Mouse (Mus musculus) liver, embryonic 12.5 days (tissue): Measurements from ENCODE around the gene AL731706.2. TPM values are rescaled to one million over a fixed set of nuclear protein-coding genes. Genes with fewer than 3 reads are reported as not detected.

ENCODE experiments used
- ATAC-seq: fragments of 200-750 bp; cut with Nextera tagmentation; 2 replicates; pipeline ENCODE4 v1.8.0; 2017; ENCODE audit warnings: moderate number of reproducible peaks, mild to moderate bottlenecking, moderate library complexity
- H3K27ac ChIP-seq: fragments of 300-500 bp; sonication (generic); 2 replicates; pipeline ENCODE4 v1.5.1; 2016; ENCODE audit warnings: mild to moderate bottlenecking
- H3K27me3 ChIP-seq: fragments of 300-500 bp; sonication (generic); replicated peaks from 2 replicates; pipeline ENCODE4 v1.6.1; 2016; ENCODE audit warnings: mild to moderate bottlenecking, moderate library complexity
- H3K36me3 ChIP-seq: fragments of 300-500 bp; sonication (generic); 2 replicates; pipeline ENCODE4 v1.6.1; 2016; ENCODE audit warnings: mild to moderate bottlenecking, moderate library complexity
- H3K4me1 ChIP-seq: fragments of 300-500 bp; sonication (generic); 2 replicates; pipeline ENCODE4 v1.6.1; 2016
- H3K4me2 ChIP-seq: fragments of 300-500 bp; sonication (generic); 2 replicates; pipeline ENCODE4 v1.6.1; 2016; ENCODE audit warnings: mild to moderate bottlenecking, moderate library complexity
- H3K4me3 ChIP-seq: fragments of 300-500 bp; sonication (generic); 2 replicates; pipeline ENCODE4 v1.5.1; 2016; ENCODE audit warnings: mild to moderate bottlenecking, moderate library complexity
- H3K9ac ChIP-seq: fragments of 300-500 bp; sonication (generic); 2 replicates; pipeline ENCODE4 v1.6.1; 2016; ENCODE audit warnings: mild to moderate bottlenecking, moderate library complexity
- H3K9me3 ChIP-seq: fragments of 300-500 bp; sonication (generic); replicated peaks from 2 replicates; pipeline ENCODE4 v1.6.1; 2016; ENCODE audit warnings: mild to moderate bottlenecking, moderate library complexity
- WGBS: fragments of 180-500 bp; shearing (Covaris S2); methylation state at CpG from one replicate; pipeline ENCODE4 v1.1.7; 2016; ENCODE audit not compliant: insufficient replicate concordance; 5-methylcytosine and 5-hydroxymethylcytosine counted together
- polyA plus RNA-seq: library from polyadenylated mRNA; unstranded; fragments of >200 nt; fragmentation: Nextera tagmentation; extraction: Ambion mirVana; gene quantifications from 2 replicates; pipeline ENCODE4 v1.2.1, GENCODE M21; 2016

The AL731706.2 gene
- polyA plus RNA-seq, result 12.0 and 19.6 TPM in 2 replicates

- Histone ChIP-seq H3K9ac (no peak within 1 kb of the TSS), H3K36me3 (peaks cover 44% of the 10 kb centered on the region), H3K4me3 (no peak within 1 kb of the TSS), H3K4me1 (peaks cover 16% of the 10 kb centered on the region), H3K27ac (no peak within 1 kb of the TSS), H3K4me2 (no peak within 1 kb of the TSS), H3K27me3 (no peaks in the 10 kb centered on the region), H3K9me3 (no peaks in the 10 kb centered on the region)
- no peak for ATAC-seq
- WGBS, result 87% methylated on average over 2 of the region's 2 CpGs
These were observed at the start of gene AL731706.2 for GRCm38 (mm10) chr2:136885579-136885978. Gene AL731706.2, minus strand, starts transcription at chr2:136885679.

GRCm38 (mm10) chr2:136921003-136921408, 35.5 kb upstream of the AL731706.2 start:
- Histone ChIP-seq H3K4me1 (peaks cover 30% of the 10 kb centered on the region), H3K4me3 (peak overlapping the region; percentile 22; the same call in 1 of the 2 replicates), H3K27ac (peak overlapping the region; percentile 88), H3K36me3 (no peaks in the 10 kb centered on the region), H3K4me2 (peak overlapping the region; percentile 53), H3K27me3 (no peaks in the 10 kb centered on the region), H3K9ac (0 out of 2 replicates have a peak overlapping the region, but pooled peaks have one; percentile 27), H3K9me3 (no peaks in the 10 kb centered on the region)
- peak; percentile 98 for ATAC-seq
- WGBS, result 43% methylated on average over 4 of the region's 4 CpGs

- Histone ChIP-seq H3K27me3 (no peaks in the 10 kb centered on the region), H3K36me3 (no peaks in the 10 kb centered on the region), H3K4me2 (peak overlapping the region; percentile 53), H3K9ac (no peak overlapping the region), H3K9me3 (no peaks in the 10 kb centered on the region), H3K27ac (peak overlapping the region; percentile 88), H3K4me3 (no peak overlapping the region), H3K4me1 (peaks cover 30% of the 10 kb centered on the region)
- ATAC-seq, result peak; percentile 23; the same call in 1 of the 2 replicates
- 66% methylated on average over 3 of the region's 3 CpGs for WGBS
These were observed 34.9 kb upstream of the AL731706.2 start for GRCm38 (mm10) chr2:136920257-136920993.

GRCm38 (mm10) chr2:136919433-136919832, 34.0 kb upstream of the AL731706.2 start:
- no peaks in the 10 kb centered on the region for H3K9me3 ChIP-seq
- H3K36me3 ChIP-seq, result no peaks in the 10 kb centered on the region
- H3K27me3 ChIP-seq, result no peaks in the 10 kb centered on the region
- no peak overlapping the region for H3K4me2 ChIP-seq
- peaks cover 30% of the 10 kb centered on the region for H3K4me1 ChIP-seq
- H3K9ac ChIP-seq, result no peak overlapping the region
- 67% methylated on average over 1 of the region's 1 CpGs for WGBS
- no peak for ATAC-seq
- no peak overlapping the region for H3K4me3 ChIP-seq
- peak overlapping the region; percentile 37 for H3K27ac ChIP-seq

- Histone ChIP-seq H3K9me3 (no peaks in the 10 kb centered on the region), H3K36me3 (no peaks in the 10 kb centered on the region), H3K27me3 (no peaks in the 10 kb centered on the region), H3K4me2 (no peak overlapping the region), H3K9ac (no peak overlapping the region), H3K27ac (no peak overlapping the region), H3K4me1 (peaks cover 14% of the 10 kb centered on the region), H3K4me3 (no peak overlapping the region)
- no peak for ATAC-seq
- WGBS, result 64% methylated on average over 3 of the region's 3 CpGs
These were observed 28.9 kb upstream of the AL731706.2 start for GRCm38 (mm10) chr2:136914334-136914902.

GRCm38 (mm10) chr2:136913021-136913420, 27.5 kb upstream of the AL731706.2 start:
- H3K27me3 ChIP-seq, result no peaks in the 10 kb centered on the region
- no peaks in the 10 kb centered on the region for H3K9me3 ChIP-seq
- H3K4me1 ChIP-seq, result peaks cover 16% of the 10 kb centered on the region
- H3K36me3 ChIP-seq, result no peaks in the 10 kb centered on the region
- ATAC-seq, result no peak
- no peak overlapping the region for H3K4me3 ChIP-seq
- WGBS, result 72% methylated on average over 3 of the region's 3 CpGs
- no peak overlapping the region for H3K9ac ChIP-seq
- no peak overlapping the region for H3K4me2 ChIP-seq
- no peak overlapping the region for H3K27ac ChIP-seq

- H3K4me1 ChIP-seq, result peaks cover 16% of the 10 kb centered on the region
- H3K9me3 ChIP-seq, result no peaks in the 10 kb centered on the region
- no peak for ATAC-seq
- WGBS, result 25% methylated on average over 4 of the region's 4 CpGs
- no peak overlapping the region for H3K4me2 ChIP-seq
- no peak overlapping the region for H3K4me3 ChIP-seq
- H3K27ac ChIP-seq, result 0 out of 2 replicates have a peak overlapping the region, but pooled peaks have one; percentile 26
- no peaks in the 10 kb centered on the region for H3K36me3 ChIP-seq
- H3K9ac ChIP-seq, result no peak overlapping the region
- H3K27me3 ChIP-seq, result no peaks in the 10 kb centered on the region
These were observed 26.5 kb upstream of the AL731706.2 start for GRCm38 (mm10) chr2:136911958-136912411.

GRCm38 (mm10) chr2:136909298-136909697, 23.8 kb upstream of the AL731706.2 start:
- Histone ChIP-seq H3K9ac (no peak overlapping the region), H3K4me2 (no peak overlapping the region), H3K4me1 (peaks cover 10% of the 10 kb centered on the region), H3K4me3 (no peak overlapping the region), H3K27ac (no peak overlapping the region), H3K36me3 (peaks cover 11% of the 10 kb centered on the region), H3K27me3 (no peaks in the 10 kb centered on the region), H3K9me3 (no peaks in the 10 kb centered on the region)
- 50% methylated on average over 2 of the region's 2 CpGs for WGBS
- ATAC-seq, result peak; percentile 80

GRCm38 (mm10) chr2:136908596-136908995, 23.1 kb upstream of the AL731706.2 start:
- H3K9ac ChIP-seq, result no peak overlapping the region
- H3K4me1 ChIP-seq, result peaks cover 12% of the 10 kb centered on the region
- H3K9me3 ChIP-seq, result no peaks in the 10 kb centered on the region
- no peak overlapping the region for H3K4me2 ChIP-seq
- peaks cover 11% of the 10 kb centered on the region for H3K36me3 ChIP-seq
- H3K4me3 ChIP-seq, result no peak overlapping the region
- H3K27me3 ChIP-seq, result no peaks in the 10 kb centered on the region
- WGBS, result 76% methylated on average over 3 of the region's 3 CpGs
- H3K27ac ChIP-seq, result no peak overlapping the region
- ATAC-seq, result no peak

- no peak overlapping the region for H3K4me3 ChIP-seq
- no peaks in the 10 kb centered on the region for H3K9me3 ChIP-seq
- H3K4me2 ChIP-seq, result no peak overlapping the region
- no peaks in the 10 kb centered on the region for H3K27me3 ChIP-seq
- no peak overlapping the region for H3K9ac ChIP-seq
- no peaks in the 10 kb centered on the region for H3K36me3 ChIP-seq
- peaks cover 18% of the 10 kb centered on the region for H3K4me1 ChIP-seq
- no peak for ATAC-seq
- H3K27ac ChIP-seq, result no peak overlapping the region
- 71% methylated on average over 2 of the region's 2 CpGs for WGBS
These were observed 10.7 kb upstream of the AL731706.2 start for GRCm38 (mm10) chr2:136896131-136896530.

GRCm38 (mm10) chr2:136894494-136894893, 9.0 kb upstream of the AL731706.2 start:
- WGBS, result 44% methylated on average over 2 of the region's 2 CpGs
- Histone ChIP-seq H3K4me2 (no peak overlapping the region), H3K9ac (no peak overlapping the region), H3K9me3 (no peaks in the 10 kb centered on the region), H3K27me3 (no peaks in the 10 kb centered on the region), H3K4me3 (no peak overlapping the region), H3K4me1 (peaks cover 28% of the 10 kb centered on the region), H3K27ac (no peak overlapping the region), H3K36me3 (no peaks in the 10 kb centered on the region)
- no peak for ATAC-seq

GRCm38 (mm10) chr2:136891951-136892371, 6.5 kb upstream of the AL731706.2 start:
- Histone ChIP-seq H3K36me3 (no peaks in the 10 kb centered on the region), H3K9ac (peak overlapping the region; percentile 79), H3K4me3 (peak overlapping the region; percentile 78), H3K27me3 (no peaks in the 10 kb centered on the region), H3K27ac (peak overlapping the region; percentile 90), H3K4me1 (peaks cover 35% of the 10 kb centered on the region), H3K9me3 (no peaks in the 10 kb centered on the region), H3K4me2 (peak overlapping the region; percentile 67)
- WGBS, result 0% methylated on average over 23 of the region's 23 CpGs
- ATAC-seq, result peak; percentile 70
